Mouse (Mus musculus) megakaryocyte, adult 5-6 weeks (primary cell): ENCODE data around the gene Vasp. TPM values are rescaled to one million over a fixed set of nuclear protein-coding genes. Genes with fewer than 3 reads are reported as not detected.
A peak's percentile ranks its signal among the peaks of the same experiment; 100 is the strongest.

ENCODE experiments used
- ATAC-seq: 2 replicates; pipeline ENCODE4 v1.8.0; 2016; ENCODE audit warnings: mild to moderate bottlenecking, inconsistent platforms; ENCODE audit not compliant: poor library complexity, severe bottlenecking
- total RNA-seq, 2 experiments: library from RNA; stranded (forward) in 1 of 2; stranded (reverse) in 1 of 2; fragments of 153-499, 151-499 nt in 1 of 2; fragments of 221-1000, 200-1000 nt in 1 of 2; gene quantifications; 2 replicates each; pipeline versions ENCODE4 v1.2.3 to v1.2.4; 2015 to 2017

Vasp gene
- total RNA-seq, 2 experiments from 2014 or later, result 122 to 180 TPM

- no peak for ATAC-seq
Measured at GRCm38 (mm10) chr7:19276253-19276652, 4.6 kb upstream of the Vasp start.

- ATAC-seq, result peak; percentile 55
Measured at GRCm38 (mm10) chr7:19272173-19272764, 652 bp upstream of the Vasp start.

GRCm38 (mm10) chr7:19270509-19271237 lies 944 bp downstream of the Vasp start:
- no peak for ATAC-seq

- ATAC-seq, result peak; percentile 23
Measured at GRCm38 (mm10) chr7:19269721-19270441, 1.7 kb downstream of the Vasp start.

GRCm38 (mm10) chr7:19268993-19269681 lies 2.5 kb downstream of the Vasp start:
- no peak for ATAC-seq

GRCm38 (mm10) chr7:19267051-19267450 lies 4.6 kb downstream of the Vasp start:
- peak; percentile 10; the same call in 1 of the 2 replicates for ATAC-seq

- ATAC-seq, result peak; percentile 78
Measured at GRCm38 (mm10) chr7:19265928-19266822, 5.4 kb downstream of the Vasp start.

- no peak for ATAC-seq
Measured at GRCm38 (mm10) chr7:19265147-19265546, 6.5 kb downstream of the Vasp start.

GRCm38 (mm10) chr7:19258336-19258735 lies 13.3 kb downstream of the Vasp start:
- ATAC-seq, result no peak

GRCm38 (mm10) chr7:19257390-19258022 lies 14.1 kb downstream of the Vasp start:
- peak; percentile 92 for ATAC-seq

- ATAC-seq, result 0 out of 2 replicates have a peak, but pooled peaks have one; percentile 26
Measured at GRCm38 (mm10) chr7:19256567-19256966, 15.1 kb downstream of the Vasp start.

- ATAC-seq, result no peak
Measured at GRCm38 (mm10) chr7:19255395-19255794, 16.2 kb downstream of the Vasp start.

- no peak for ATAC-seq
Measured at GRCm38 (mm10) chr7:19253437-19253836, 18.2 kb downstream of the Vasp start.

- no peak for ATAC-seq
Measured at GRCm38 (mm10) chr7:19252078-19252477, 19.5 kb downstream of the Vasp start.

- no peak for ATAC-seq
Measured at GRCm38 (mm10) chr7:19247511-19247910, 24.1 kb downstream of the Vasp start.

GRCm38 (mm10) chr7:19246855-19247254 lies 24.8 kb downstream of the Vasp start:
- no peak for ATAC-seq

GRCm38 (mm10) chr7:19245083-19245482 lies 26.5 kb downstream of the Vasp start:
- ATAC-seq, result no peak

GRCm38 (mm10) chr7:19243858-19244257 lies 27.8 kb downstream of the Vasp start:
- no peak for ATAC-seq

- ATAC-seq, result no peak
Measured at GRCm38 (mm10) chr7:19242005-19242404, 29.6 kb downstream of the Vasp start.
